Mouse (Mus musculus) erythroblast, embryonic 14.5 days (primary cell): ENCODE measurements around the gene Bdkrb1.

Experiments used
- GATA1 ChIP-seq: IDR thresholded peaks from 2 replicates; pipeline ENCODE4 v1.6.1; 2012; ENCODE audit warnings: low read length, inconsistent platforms, mixed read lengths
- TAL1 ChIP-seq: IDR thresholded peaks from 3 replicates; pipeline ENCODE4 v1.6.1; 2012; ENCODE audit warnings: low read length, inconsistent platforms, mixed read lengths

- no peak for TF ChIP-seq TAL1
- no peak for TF ChIP-seq GATA1
These were observed 8.9 kb downstream of the Bdkrb1 start for GRCm38 (mm10) chr12:105611748-105612147.
